Mouse (Mus musculus) midbrain, embryonic 13.5 days (tissue): ENCODE measurements around the gene Krtap11-1. TPM values are rescaled to one million over a fixed set of nuclear protein-coding genes. Genes with fewer than 3 reads are reported as not detected.

Experiments used
- ATAC-seq: fragments of 200-750 bp; cut with Nextera tagmentation; 2 replicates; pipeline ENCODE4 v1.8.0; 2017; ENCODE audit warnings: mild to moderate bottlenecking, moderate TSS enrichment, moderate library complexity
- H3K27ac ChIP-seq: fragments of 300-500 bp; sonication (generic); 2 replicates; pipeline ENCODE4 v1.5.1; 2015; ENCODE audit warnings: inconsistent platforms, mild to moderate bottlenecking, moderate library complexity
- H3K27me3 ChIP-seq: fragments of 300-500 bp; sonication (generic); 2 replicates; pipeline ENCODE4 v1.6.1; 2015; ENCODE audit warnings: mild to moderate bottlenecking, inconsistent platforms
- H3K36me3 ChIP-seq: fragments of 300-500 bp; sonication (generic); 2 replicates; pipeline ENCODE4 v1.6.1; 2015; ENCODE audit warnings: mild to moderate bottlenecking, inconsistent platforms
- H3K4me1 ChIP-seq: fragments of 300-500 bp; sonication (generic); replicated peaks from 2 replicates; pipeline ENCODE4 v1.6.1; 2015; ENCODE audit warnings: inconsistent platforms
- H3K4me2 ChIP-seq: fragments of 300-500 bp; sonication (generic); replicated peaks from 2 replicates; pipeline ENCODE4 v1.6.1; 2015; ENCODE audit warnings: moderate library complexity, mild to moderate bottlenecking, inconsistent platforms
- H3K4me3 ChIP-seq: fragments of 300-500 bp; sonication (generic); replicated peaks from 2 replicates; pipeline ENCODE4 v1.5.1; 2015; ENCODE audit warnings: mild to moderate bottlenecking, inconsistent platforms
- H3K9ac ChIP-seq: fragments of 300-500 bp; sonication (generic); replicated peaks from 2 replicates; pipeline ENCODE4 v1.6.1; 2015; ENCODE audit warnings: mild to moderate bottlenecking, inconsistent platforms
- H3K9me3 ChIP-seq: fragments of 300-500 bp; sonication (generic); 2 replicates; pipeline ENCODE4 v1.6.1; 2016; ENCODE audit warnings: mild to moderate bottlenecking, inconsistent platforms
- WGBS: fragments of 180-500 bp; shearing (Covaris S2); methylation state at CpG from one replicate; pipeline ENCODE4 v1.1.7; 2015; 5-methylcytosine and 5-hydroxymethylcytosine counted together
- polyA plus RNA-seq: library from polyadenylated mRNA; unstranded; fragments of >200 nt; fragmentation: Nextera tagmentation; extraction: Ambion mirVana; gene quantifications from 2 replicates; pipeline ENCODE4 v1.2.1, GENCODE M21; 2015

The Krtap11-1 gene
- polyA plus RNA-seq, 1 experiment from 2014 or later: not detected

- Histone ChIP-seq H3K4me3 (no peak overlapping the region), H3K27me3 (no peaks in the 10 kb centered on the region), H3K9ac (no peak overlapping the region), H3K4me1 (no peaks in the 10 kb centered on the region), H3K4me2 (no peak overlapping the region), H3K27ac (no peak overlapping the region), H3K36me3 (no peaks in the 10 kb centered on the region), H3K9me3 (no peaks in the 10 kb centered on the region)
- WGBS: 79% methylated on average over 7 of the region's 7 CpGs
- no peak for ATAC-seq
Observed at GRCm38 (mm10) chr16:89568141-89568540, 2.8 kb downstream of the Krtap11-1 start.

GRCm38 (mm10) chr16:89550298-89550697, 20.7 kb downstream of the Krtap11-1 start:
- H3K4me3 ChIP-seq: no peak overlapping the region
- no peak overlapping the region for H3K4me2 ChIP-seq
- no peaks in the 10 kb centered on the region for H3K36me3 ChIP-seq
- no peak overlapping the region for H3K9ac ChIP-seq
- H3K27ac ChIP-seq: no peak overlapping the region
- no peaks in the 10 kb centered on the region for H3K27me3 ChIP-seq
- H3K4me1 ChIP-seq: no peaks in the 10 kb centered on the region
- ATAC-seq: no peak
- no peaks in the 10 kb centered on the region for H3K9me3 ChIP-seq

GRCm38 (mm10) chr16:89538031-89538484, 32.9 kb downstream of the Krtap11-1 start:
- peak; percentile 62; the same call in 1 of the 2 replicates for ATAC-seq
- Histone ChIP-seq H3K36me3 (no peaks in the 10 kb centered on the region), H3K9ac (no peak overlapping the region), H3K4me3 (no peak overlapping the region), H3K4me2 (no peak overlapping the region), H3K27ac (no peak overlapping the region), H3K27me3 (no peaks in the 10 kb centered on the region), H3K4me1 (peaks cover 8% of the 10 kb centered on the region; the same call in 1 of the 2 replicates), H3K9me3 (no peaks in the 10 kb centered on the region)
- 28% methylated on average over 5 of the region's 5 CpGs for whole genome bisulfite sequencing

- Histone ChIP-seq H3K36me3 (no peaks in the 10 kb centered on the region), H3K27ac (no peak overlapping the region), H3K4me1 (peaks cover 8% of the 10 kb centered on the region; the same call in 1 of the 2 replicates), H3K9ac (no peak overlapping the region), H3K27me3 (no peaks in the 10 kb centered on the region), H3K9me3 (no peaks in the 10 kb centered on the region), H3K4me2 (no peak overlapping the region), H3K4me3 (no peak overlapping the region)
- ATAC-seq: no peak
- 77% methylated on average over 6 of the region's 6 CpGs for WGBS
Observed at GRCm38 (mm10) chr16:89537349-89537748, 33.6 kb downstream of the Krtap11-1 start.

GRCm38 (mm10) chr16:89530547-89530946, 40.4 kb downstream of the Krtap11-1 start:
- Histone ChIP-seq H3K4me2 (peak overlapping the region; percentile 36), H3K9ac (no peak overlapping the region)
- ATAC-seq: peak; percentile 87

GRCm38 (mm10) chr16:89529846-89530245, 41.1 kb downstream of the Krtap11-1 start:
- no peaks in the 10 kb centered on the region for H3K27me3 ChIP-seq
- H3K9ac ChIP-seq: no peak overlapping the region
- H3K4me2 ChIP-seq: peak overlapping the region; percentile 1; the same call in 1 of the 2 replicates
- WGBS: 34% methylated on average over 7 of the region's 7 CpGs
- peaks cover 32% of the 10 kb centered on the region for H3K4me1 ChIP-seq
- peak; percentile 53 for ATAC-seq
- H3K36me3 ChIP-seq: no peaks in the 10 kb centered on the region
- H3K4me3 ChIP-seq: no peak overlapping the region
- peak overlapping the region; percentile 81 for H3K27ac ChIP-seq
- no peaks in the 10 kb centered on the region for H3K9me3 ChIP-seq

More at GRCm38 (mm10) chr16:89530547-89530946, 40.4 kb downstream of the Krtap11-1 start:
- Histone ChIP-seq H3K27me3 (no peaks in the 10 kb centered on the region), H3K36me3 (no peaks in the 10 kb centered on the region), H3K27ac (peak overlapping the region; percentile 81), H3K4me3 (no peak overlapping the region), H3K4me1 (peaks cover 32% of the 10 kb centered on the region), H3K9me3 (no peaks in the 10 kb centered on the region)
- 5% methylated on average over 7 of the region's 7 CpGs for WGBS

GRCm38 (mm10) chr16:89528380-89528779, 42.6 kb downstream of the Krtap11-1 start:
- H3K4me1 ChIP-seq: peaks cover 32% of the 10 kb centered on the region
- H3K9me3 ChIP-seq: no peaks in the 10 kb centered on the region
- no peaks in the 10 kb centered on the region for H3K27me3 ChIP-seq
- no peaks in the 10 kb centered on the region for H3K36me3 ChIP-seq
- H3K27ac ChIP-seq: no peak overlapping the region
- 26% methylated on average over 3 of the region's 3 CpGs for WGBS
- no peak overlapping the region for H3K9ac ChIP-seq
- ATAC-seq: peak; percentile 65
- H3K4me2 ChIP-seq: no peak overlapping the region
- no peak overlapping the region for H3K4me3 ChIP-seq

- WGBS: 94% methylated on average over 4 of the region's 4 CpGs
- no peak overlapping the region for H3K4me3 ChIP-seq
- no peak overlapping the region for H3K9ac ChIP-seq
- no peak for ATAC-seq
- H3K4me2 ChIP-seq: no peak overlapping the region
- no peaks in the 10 kb centered on the region for H3K4me1 ChIP-seq
- no peaks in the 10 kb centered on the region for H3K9me3 ChIP-seq
- H3K27ac ChIP-seq: no peak overlapping the region
- no peaks in the 10 kb centered on the region for H3K36me3 ChIP-seq
- no peaks in the 10 kb centered on the region for H3K27me3 ChIP-seq
Observed at GRCm38 (mm10) chr16:89520996-89521395, 50.0 kb downstream of the Krtap11-1 start.

GRCm38 (mm10) chr16:89520555-89520954, 50.4 kb downstream of the Krtap11-1 start:
- Histone ChIP-seq H3K27me3 (no peaks in the 10 kb centered on the region), H3K4me2 (no peak overlapping the region), H3K9ac (no peak overlapping the region), H3K27ac (no peak overlapping the region), H3K9me3 (no peaks in the 10 kb centered on the region), H3K4me3 (no peak overlapping the region), H3K4me1 (no peaks in the 10 kb centered on the region), H3K36me3 (no peaks in the 10 kb centered on the region)
- no peak for ATAC-seq
- WGBS: 95% methylated on average over 2 of the region's 2 CpGs

Other genes starting within 250 kb of the Krtap11-1 start
- not detected in 2 replicates for gene Krtap21-1, start 167.3 kb downstream of the Krtap11-1 start, polyA plus RNA-seq
- gene Krtap6-2, start 151.1 kb downstream of the Krtap11-1 start, polyA plus RNA-seq: not detected in 2 replicates
- not detected in 2 replicates for gene Krtap8-1, start 83.2 kb downstream of the Krtap11-1 start, polyA plus RNA-seq
- gene Krtap7-1, start 62.9 kb downstream of the Krtap11-1 start, polyA plus RNA-seq: not detected in 2 replicates